16 mouse cellular contexts compared by ENCODE assay signal in the genomic region with DNA sequence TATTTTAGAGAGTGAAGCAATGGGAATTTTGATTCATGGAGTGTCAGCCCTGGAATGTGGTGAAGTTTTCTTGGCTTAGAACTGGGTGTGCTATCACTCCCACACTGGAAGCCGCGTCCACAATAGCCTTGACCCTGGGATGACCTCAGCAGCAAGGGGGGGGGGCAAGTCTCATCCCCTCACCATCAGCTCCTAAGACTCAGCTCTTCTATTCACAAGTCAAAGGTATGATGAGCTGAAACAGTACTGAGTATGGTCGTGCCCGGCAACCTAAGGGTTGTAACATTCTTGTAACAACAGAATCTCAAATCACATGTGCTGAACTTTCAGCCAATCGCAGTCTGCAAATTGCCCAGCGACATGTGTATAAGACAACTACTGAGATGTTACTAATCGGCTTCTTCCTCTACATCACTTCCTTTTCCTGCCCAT. TPM values are rescaled to one million over a fixed set of nuclear protein-coding genes. Genes with fewer than 3 reads are reported as not detected.
DNase-seq lines count a peak whose midpoint lies in the region; ATAC-seq and TF ChIP-seq lines count a peak whose summit lies in the region.
"Had no signal": no experiment of that assay in that cellular context is flagged by ENCODE, and none has a peak within 500 bp of the region (broad histone marks: within the 10 kb centered on the region; RNA-seq: fewer than 3 reads in every experiment).

No protein-coding gene starts in this region.

- ATAC-seq in lung, embryonic 15.5 days (ENCODE audit: borderline replicate concordance, extremely low read depth, low FRiP score, low TSS enrichment): peak; percentile 88
- ATAC-seq in kidney, embryonic 15.5 days (replicated peaks; ENCODE audit: low FRiP score): 0 out of 2 replicates have a peak, but pooled peaks have one; percentile 29
- ATAC-seq: forebrain, embryonic 14.5 days; midbrain, embryonic 15.5 days; Patski had no signal

- peak overlapping the region; percentile 26; the same call in 1 of the 2 replicates for H3K27ac ChIP-seq in heart, adult 2 months
- H3K27ac ChIP-seq in lung, embryonic 15.5 days: peak overlapping the region; percentile 63
- H3K27ac ChIP-seq in kidney, embryonic 15.5 days: peak overlapping the region; percentile 37; the same call in 1 of the 2 replicates
- H3K27ac ChIP-seq: liver, embryonic 14.5 days; midbrain, embryonic 15.5 days; neural tube, embryonic 15.5 days had no signal

- H3K27me3 ChIP-seq in heart, adult 2 months (ENCODE audit: control insufficient read depth, insufficient read depth, low read length): no peaks in the 10 kb centered on the region
- H3K27me3 ChIP-seq in lung, embryonic 15.5 days: no peaks in the 10 kb centered on the region
- H3K27me3 ChIP-seq in kidney, embryonic 15.5 days: no peaks in the 10 kb centered on the region
- H3K27me3 ChIP-seq: midbrain, embryonic 15.5 days; neural tube, embryonic 15.5 days; Patski had no signal

- no peaks in the 10 kb centered on the region for H3K9me3 ChIP-seq in lung, embryonic 15.5 days
- H3K9me3 ChIP-seq in kidney, embryonic 15.5 days (replicated peaks): no peaks in the 10 kb centered on the region
- H3K9me3 ChIP-seq: midbrain, embryonic 15.5 days; neural tube, embryonic 15.5 days had no signal

- no peaks in the 10 kb centered on the region for H3K79me2 ChIP-seq in heart, adult 2 months (replicated peaks; ENCODE audit: control insufficient read depth, insufficient read depth, low read length)

- TF ChIP-seq POLR2A in heart, adult 2 months (IDR thresholded peaks at IDR 0.05; ENCODE audit: insufficient read depth, low read depth, low read length): no peak
- no peak for TF ChIP-seq POLR2A in lung, adult 2 months (IDR thresholded peaks at IDR 0.05; ENCODE audit: borderline replicate concordance, extremely low read depth, low read depth, low read length)

- intact Hi-C loops in heart, adult 2 months (cut with DNase I): no loop called here

- no peak overlapping the region for H3K4me3 ChIP-seq in heart, adult 2 months
- no peak overlapping the region for H3K4me3 ChIP-seq in lung, embryonic 15.5 days
- no peak overlapping the region for H3K4me3 ChIP-seq in lung, adult 2 months (replicated peaks; ENCODE audit: extremely low read depth, low read depth, low read length)
- no peak overlapping the region for H3K4me3 ChIP-seq in kidney, embryonic 15.5 days (replicated peaks)
- H3K4me3 ChIP-seq: midbrain, embryonic 15.5 days; neural tube, embryonic 15.5 days had no signal

- WGBS in heart, adult 2 months: 11% methylated on average over 7 of the region's 7 CpGs
- WGBS in lung, embryonic 15.5 days: 22% methylated on average over 7 of the region's 7 CpGs
- WGBS in lung, adult 2 months: 19% methylated on average over 7 of the region's 7 CpGs
- 46% methylated on average over 7 of the region's 7 CpGs for WGBS in kidney, embryonic 15.5 days

- H3K4me1 ChIP-seq in heart, adult 2 months (ENCODE audit: control insufficient read depth, insufficient read depth, low read length): peaks cover 4% of the 10 kb centered on the region
- peaks cover 21% of the 10 kb centered on the region for H3K4me1 ChIP-seq in lung, embryonic 15.5 days
- H3K4me1 ChIP-seq in lung, adult 2 months (ENCODE audit: control insufficient read depth, insufficient read depth, low read length): peaks cover under 1% of the 10 kb centered on the region
- H3K4me1 ChIP-seq in kidney, embryonic 15.5 days: peaks cover 7% of the 10 kb centered on the region; the same call in 1 of the 2 replicates
- H3K4me1 ChIP-seq: midbrain, embryonic 15.5 days had no signal

- no peak for TF ChIP-seq EP300 in heart, adult 2 months (IDR thresholded peaks at IDR 0.05; ENCODE audit: insufficient read depth, low read depth, low read length)

- H3K36me3 ChIP-seq in heart, adult 2 months (ENCODE audit: control insufficient read depth, insufficient read depth, low read length): no peaks in the 10 kb centered on the region
- no peaks in the 10 kb centered on the region for H3K36me3 ChIP-seq in lung, embryonic 15.5 days
- H3K36me3 ChIP-seq in kidney, embryonic 15.5 days: no peaks in the 10 kb centered on the region
- H3K36me3 ChIP-seq: midbrain, embryonic 15.5 days; neural tube, embryonic 15.5 days had no signal

- DNase-seq in heart, adult 2 months: no peak
- no peak for DNase-seq in heart, adult 11 months
- no peak for DNase-seq in lung, adult 2 months
- DNase-seq in retina, postnatal 1 day: peak; percentile 25
- no peak for DNase-seq in ovary, postnatal 14 days (ENCODE audit: low spot score)
- no peak for DNase-seq in ovary, postnatal 36 days (ENCODE audit: low spot score)
- DNase-seq: cerebellum, postnatal 14 days; gastrocnemius, postnatal 10 days; right cerebral cortex, postnatal 25 days had no signal

- TF ChIP-seq CTCF in heart, adult 2 months (IDR thresholded peaks at IDR 0.05): no peak
- TF ChIP-seq CTCF in lung, adult 2 months (IDR thresholded peaks at IDR 0.05; ENCODE audit: insufficient read depth, low read length): no peak

- H3K9ac ChIP-seq in heart, adult 2 months (ENCODE audit: low read depth, low read length): no peak overlapping the region
- H3K9ac ChIP-seq in lung, embryonic 15.5 days: no peak overlapping the region
- no peak overlapping the region for H3K9ac ChIP-seq in kidney, embryonic 15.5 days
- H3K9ac ChIP-seq: liver, embryonic 14.5 days; midbrain, embryonic 15.5 days; neural tube, embryonic 15.5 days had no signal

- H3K4me2 ChIP-seq in lung, embryonic 15.5 days: peak overlapping the region; percentile 39
- 0 out of 2 replicates have a peak overlapping the region, but pooled peaks have one; percentile 24 for H3K4me2 ChIP-seq in kidney, embryonic 15.5 days
- H3K4me2 ChIP-seq: midbrain, embryonic 15.5 days; neural tube, embryonic 15.5 days had no signal

RNA-seq across cellular contexts. Expression of gene Fads1, which starts 5.7 kb away (rescaled TPM):
- 10 to 100 TPM; 24.2 to 25.3 TPM for total RNA-seq in heart, adult 2 months (2021)
- polyA plus RNA-seq in heart, adult 2 months (2012; rRNA removed): 14.6 and 16.2 TPM in 2 replicates
- 101 and 106 TPM in 2 replicates for polyA plus RNA-seq in lung, embryonic 15.5 days (2015; fragmentation: Nextera tagmentation; extraction: Ambion mirVana)
- 80.2 and 117 TPM in 2 replicates for polyA plus RNA-seq in lung, adult 2 months (2012; rRNA removed)
- polyA plus RNA-seq in kidney, embryonic 15.5 days (2015; fragmentation: Nextera tagmentation; extraction: Ambion mirVana): 95.3 and 108 TPM in 2 replicates

RNA-seq across cellular contexts. Expression of gene Tmem258, which starts 26.9 kb away (rescaled TPM):
- total RNA-seq in heart, adult 2 months (2021): 100 to 1,000 TPM; 154 to 181 TPM
- polyA plus RNA-seq in heart, adult 2 months (2012; rRNA removed): 200 and 205 TPM in 2 replicates
- 440 and 459 TPM in 2 replicates for polyA plus RNA-seq in lung, embryonic 15.5 days (2015; fragmentation: Nextera tagmentation; extraction: Ambion mirVana)
- polyA plus RNA-seq in lung, adult 2 months (2012; rRNA removed): 70.0 and 74.4 TPM in 2 replicates
- 477 and 511 TPM in 2 replicates for polyA plus RNA-seq in kidney, embryonic 15.5 days (2015; fragmentation: Nextera tagmentation; extraction: Ambion mirVana)

RNA-seq across cellular contexts. Expression of gene Fen1, which starts 27.0 kb away (rescaled TPM):
- total RNA-seq in heart, adult 2 months (2021): 1 to 10 TPM; 3.7 to 4.5 TPM
- polyA plus RNA-seq in heart, adult 2 months (2012; rRNA removed): 2.9 and 3.8 TPM in 2 replicates
- 119 and 120 TPM in 2 replicates for polyA plus RNA-seq in lung, embryonic 15.5 days (2015; fragmentation: Nextera tagmentation; extraction: Ambion mirVana)
- polyA plus RNA-seq in lung, adult 2 months (2012; rRNA removed): 4.8 and 6.6 TPM in 2 replicates
- 109 and 111 TPM in 2 replicates for polyA plus RNA-seq in kidney, embryonic 15.5 days (2015; fragmentation: Nextera tagmentation; extraction: Ambion mirVana)

Comparison
In these comparisons a context has a peak if more than half of its experiments do, and no peak if none do; other contexts are left out.
1. RNA of gene Fen1, which starts 27.0 kb away (polyA plus RNA-seq): 119 to 120 TPM in lung, embryonic 15.5 days and 109 to 111 TPM in kidney, embryonic 15.5 days; 4.8 to 6.6 TPM in lung, adult 2 months and 2.9 to 3.8 TPM in heart, adult 2 months; every median in the first group is over 10 times any median in the second.
2. Peak in every context shown above with its lines, with median percentiles within 50 percentile points of each other: H3K27ac ChIP-seq.